Mouse (Mus musculus): ENCODE results near the gene Sgip1. TPM values are rescaled to one million over a fixed set of nuclear protein-coding genes. Genes with fewer than 3 reads are reported as not detected.
A peak's percentile ranks its signal among the peaks of the same experiment; 100 is the strongest.

Gene Sgip1
- polyA plus RNA-seq, 1 experiment from 2014 or later, result 27.3 TPM

DNA sequence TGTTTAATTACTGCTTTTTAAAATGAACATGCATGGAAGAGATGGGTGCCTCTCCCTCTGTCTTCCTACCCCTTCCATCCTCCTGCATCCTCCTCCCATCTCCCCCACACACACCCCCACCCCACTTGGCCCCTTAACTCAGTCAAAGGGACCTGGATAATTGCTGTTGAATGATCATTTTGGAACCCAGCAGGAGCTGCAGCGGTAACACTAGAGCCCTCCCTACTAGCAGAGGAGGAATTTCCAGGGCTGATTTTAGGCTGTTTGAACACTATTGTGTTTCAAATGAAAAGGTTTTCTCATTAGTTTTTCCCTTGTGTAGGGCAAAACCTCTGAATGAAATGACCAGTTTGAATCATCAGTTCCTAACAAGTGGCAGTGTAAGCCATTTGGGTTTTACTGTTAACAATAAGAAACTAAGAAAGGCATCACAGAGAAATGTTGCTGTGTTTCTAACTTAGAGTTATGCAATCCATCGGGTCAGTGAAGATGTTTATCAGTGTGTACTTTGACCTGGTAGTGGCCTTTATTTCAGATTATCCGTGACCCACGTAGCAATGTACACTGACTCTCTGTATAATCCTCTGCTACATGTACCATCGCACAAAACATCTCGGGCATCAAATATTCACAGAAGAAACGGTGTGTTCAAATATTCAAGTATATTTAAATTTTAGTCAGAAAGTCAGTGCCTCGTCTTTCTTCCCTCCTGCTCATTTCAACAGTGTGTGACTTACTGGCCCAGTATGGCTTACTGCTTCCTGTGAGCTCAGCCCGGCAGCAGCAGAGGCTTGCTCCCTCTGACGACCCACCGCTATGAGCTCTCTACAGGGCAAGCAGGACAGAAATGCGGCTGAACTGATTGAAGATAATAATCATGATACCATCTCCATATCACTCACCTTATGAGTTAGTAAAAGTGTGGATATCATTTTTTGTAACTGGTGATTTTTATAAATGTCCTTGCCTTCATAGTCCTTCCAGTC is 235.5 kb downstream of the Sgip1 start:
- 8% methylated on average over 12 of the region's 12 CpGs for WGBS
- Histone ChIP-seq H3K36me3 (replicated peaks) (no peaks in the 10 kb centered on the region), H3K9ac (no peak overlapping the region), H3K27me3 (peaks cover 45% of the 10 kb centered on the region), H3K4me2 (no peak overlapping the region), H3K9me3 (no peaks in the 10 kb centered on the region), H3K4me3 (replicated peaks) (no peak overlapping the region), H3K4me1 (peaks cover 25% of the 10 kb centered on the region), H3K27ac (no peak overlapping the region)
- ATAC-seq (ENCODE audit: low FRiP score), result peak; percentile 49; the same call in 1 of the 2 replicates

DNA sequence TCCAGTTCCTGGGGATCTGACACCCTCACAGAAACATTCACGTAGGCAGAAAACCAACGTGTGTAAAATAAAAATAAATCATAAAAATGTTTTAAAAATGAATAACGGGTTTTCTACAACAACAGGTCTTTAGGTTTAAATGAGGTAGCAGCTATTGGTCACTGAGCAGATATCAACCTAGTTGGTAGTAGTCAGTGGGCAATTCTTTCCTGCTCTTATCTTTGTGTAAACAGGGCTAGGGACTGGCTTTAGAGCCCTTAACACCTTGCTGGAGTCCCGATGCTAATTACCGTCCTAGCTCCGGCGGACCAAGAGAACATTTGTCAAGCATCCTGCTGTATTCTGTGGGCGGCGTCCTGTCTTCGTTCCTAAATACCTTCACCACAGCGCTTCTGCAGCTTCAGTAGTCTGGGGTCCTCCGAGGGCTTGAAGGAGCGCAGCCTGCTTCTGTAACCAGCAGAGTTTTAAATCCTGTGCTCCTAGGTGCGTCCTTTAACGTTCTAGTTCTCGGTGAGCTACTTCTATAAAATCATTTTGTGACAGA is 236.8 kb downstream of the Sgip1 start:
- H3K4me3 ChIP-seq (replicated peaks), result peak overlapping the region; percentile 23
- H3K27me3 ChIP-seq, result peaks cover 45% of the 10 kb centered on the region
- no peak for ATAC-seq (ENCODE audit: low FRiP score)

DNA sequence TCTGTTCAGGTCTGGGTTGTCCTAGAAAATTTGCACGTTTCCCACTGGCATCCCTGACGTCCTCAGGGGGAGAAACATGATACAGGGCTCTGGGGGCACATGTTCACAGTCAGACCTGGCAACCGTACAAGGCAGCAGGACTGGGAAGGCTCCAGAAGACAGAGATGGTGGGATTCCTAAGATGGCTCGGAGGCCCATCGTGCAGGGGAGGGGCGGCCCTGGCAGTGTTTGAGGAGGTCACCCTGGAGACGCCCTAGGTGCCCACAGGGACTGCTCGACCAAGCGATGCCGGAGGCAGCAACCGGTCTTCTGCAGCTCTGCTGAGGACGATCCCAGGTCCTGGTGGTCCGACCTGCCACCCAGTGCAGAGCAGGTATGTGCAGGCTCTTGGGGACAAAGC is 237.3 kb downstream of the Sgip1 start, which contains the start of gene Tctex1d1:
Gene Tctex1d1, plus strand, starts transcription at position 167 of the 400 bp plus-strand sequence.
- 0 out of 2 replicates have a peak, but pooled peaks have one; percentile 49 for ATAC-seq (ENCODE audit: low FRiP score)
- H3K9ac ChIP-seq, result no peak within 1 kb of the TSS
- no peaks in the 10 kb centered on the region for H3K36me3 ChIP-seq (replicated peaks)
- H3K27me3 ChIP-seq, result peaks cover 45% of the 10 kb centered on the region
- H3K9me3 ChIP-seq, result no peaks in the 10 kb centered on the region
- 1% methylated on average over 13 of the region's 13 CpGs for WGBS
- H3K4me3 ChIP-seq (replicated peaks), result peak within 1 kb of the TSS; percentile 23
- H3K4me1 ChIP-seq, result peaks cover 25% of the 10 kb centered on the region
- no peak within 1 kb of the TSS for H3K27ac ChIP-seq
- H3K4me2 ChIP-seq, result peak within 1 kb of the TSS; percentile 49

More for the DNA sequence above, 236.8 kb downstream of the Sgip1 start:
- H3K36me3 ChIP-seq (replicated peaks), result no peaks in the 10 kb centered on the region
- no peak overlapping the region for H3K9ac ChIP-seq
- H3K4me1 ChIP-seq, result peaks cover 25% of the 10 kb centered on the region
- H3K9me3 ChIP-seq, result no peaks in the 10 kb centered on the region
- no peak overlapping the region for H3K27ac ChIP-seq
- 10% methylated on average over 16 of the region's 16 CpGs for WGBS
- peak overlapping the region; percentile 49 for H3K4me2 ChIP-seq

DNA sequence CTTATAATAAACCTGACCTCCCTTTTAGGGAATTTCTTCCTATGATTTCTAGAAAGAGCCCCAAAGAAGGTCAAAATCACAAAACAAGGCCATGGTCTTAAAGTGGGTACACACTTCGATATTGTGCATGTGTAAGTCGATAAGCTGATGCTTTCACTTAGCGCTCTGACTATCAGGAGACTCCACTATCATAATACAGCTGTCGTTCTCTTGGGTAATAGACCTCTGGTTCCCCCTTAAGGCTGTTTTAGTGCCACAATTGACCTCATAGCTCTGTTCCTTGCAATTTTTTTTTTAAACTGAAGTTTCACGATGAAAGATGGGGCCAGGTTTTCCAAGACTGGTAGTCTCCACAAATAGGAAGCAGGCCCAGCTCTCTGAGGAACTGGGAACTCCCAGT is 238.3 kb downstream of the Sgip1 start:
- WGBS, result 60% methylated on average over 5 of the region's 5 CpGs
- Histone ChIP-seq H3K4me1 (peaks cover 25% of the 10 kb centered on the region), H3K9ac (no peak overlapping the region), H3K4me3 (replicated peaks) (no peak overlapping the region), H3K4me2 (no peak overlapping the region), H3K27me3 (peaks cover 43% of the 10 kb centered on the region), H3K9me3 (no peaks in the 10 kb centered on the region), H3K36me3 (replicated peaks) (no peaks in the 10 kb centered on the region), H3K27ac (no peak overlapping the region)
- ATAC-seq (ENCODE audit: low FRiP score), result no peak

DNA sequence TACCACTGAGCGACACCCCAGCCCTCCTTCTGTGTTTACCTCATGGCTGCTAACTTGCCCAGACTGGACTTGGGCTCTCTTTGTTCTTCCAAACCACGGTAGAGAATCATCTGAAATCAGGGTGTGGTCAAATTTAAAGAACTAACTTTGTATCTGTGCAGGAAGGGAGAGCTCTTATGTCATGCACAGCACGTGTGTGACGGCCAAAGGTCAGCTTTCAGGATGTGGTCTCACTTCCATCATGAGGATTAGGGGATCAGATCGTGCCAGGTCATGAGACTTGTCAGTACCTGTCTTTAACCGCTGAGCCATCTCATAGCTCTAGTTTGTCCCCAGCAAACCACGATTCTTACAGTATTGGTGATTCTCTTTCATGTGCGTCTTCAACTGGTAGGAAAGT is 240.6 kb downstream of the Sgip1 start:
- peaks cover 17% of the 10 kb centered on the region for H3K4me1 ChIP-seq
- H3K36me3 ChIP-seq (replicated peaks), result no peaks in the 10 kb centered on the region
- 90% methylated on average over 8 of the region's 8 CpGs for WGBS
- no peaks in the 10 kb centered on the region for H3K9me3 ChIP-seq
- ATAC-seq (ENCODE audit: low FRiP score), result no peak
- H3K4me3 ChIP-seq (replicated peaks), result no peak overlapping the region
- peaks cover 36% of the 10 kb centered on the region for H3K27me3 ChIP-seq
- H3K27ac ChIP-seq, result no peak overlapping the region
- no peak overlapping the region for H3K4me2 ChIP-seq
- H3K9ac ChIP-seq, result no peak overlapping the region

DNA sequence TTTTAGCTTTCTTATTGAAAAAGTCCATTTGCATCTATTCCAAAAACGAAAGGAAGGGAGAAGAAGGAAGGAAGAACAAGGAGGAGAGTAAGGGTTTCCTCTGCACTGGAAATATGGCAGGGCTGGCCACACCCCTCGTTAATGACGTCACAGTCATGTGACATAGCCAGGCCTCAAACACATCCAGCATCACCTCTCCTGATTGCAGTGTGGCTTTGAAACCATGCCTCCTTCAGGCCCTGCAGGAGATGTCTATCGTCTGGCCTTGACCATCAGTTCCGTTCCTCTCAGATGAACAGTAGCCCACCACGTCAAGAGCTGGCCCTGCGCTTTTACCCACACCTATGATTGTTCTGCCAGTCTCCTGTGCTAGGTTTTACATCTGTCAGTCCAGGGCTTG is 245.1 kb downstream of the Sgip1 start:
- H3K27me3 ChIP-seq, result peaks cover 6% of the 10 kb centered on the region
- no peaks in the 10 kb centered on the region for H3K9me3 ChIP-seq
- 73% methylated on average over 7 of the region's 7 CpGs for WGBS
- H3K27ac ChIP-seq, result no peak overlapping the region
- no peaks in the 10 kb centered on the region for H3K4me1 ChIP-seq
- H3K36me3 ChIP-seq (replicated peaks), result no peaks in the 10 kb centered on the region
- no peak overlapping the region for H3K4me3 ChIP-seq (replicated peaks)
- H3K9ac ChIP-seq, result no peak overlapping the region
- ATAC-seq (ENCODE audit: low FRiP score), result no peak
- H3K4me2 ChIP-seq, result no peak overlapping the region

DNA sequence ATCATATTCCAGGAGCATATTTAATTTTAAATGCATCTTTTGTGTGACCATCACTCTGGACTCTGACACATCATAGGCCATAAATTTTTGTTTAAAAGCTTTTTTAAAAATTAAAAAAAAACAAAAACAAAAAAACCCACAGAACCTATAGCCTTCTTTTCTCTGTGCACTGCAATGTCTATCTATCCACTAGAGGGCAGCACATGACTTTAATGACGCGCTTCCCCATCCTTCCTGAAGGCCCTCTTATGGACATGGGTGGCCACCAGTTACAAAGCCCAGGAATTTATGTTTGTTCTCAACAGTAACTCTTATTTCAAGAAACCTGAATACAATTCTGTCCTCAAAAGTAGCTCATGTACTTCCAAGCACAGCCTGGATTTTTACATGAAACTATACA is 245.8 kb downstream of the Sgip1 start:
- no peaks in the 10 kb centered on the region for H3K9me3 ChIP-seq
- no peaks in the 10 kb centered on the region for H3K4me1 ChIP-seq
- H3K4me2 ChIP-seq, result no peak overlapping the region
- WGBS, result 6% methylated on average over 2 of the region's 2 CpGs
- no peak overlapping the region for H3K27ac ChIP-seq
- H3K27me3 ChIP-seq, result no peaks in the 10 kb centered on the region
- no peak overlapping the region for H3K9ac ChIP-seq
- H3K4me3 ChIP-seq (replicated peaks), result no peak overlapping the region
- no peaks in the 10 kb centered on the region for H3K36me3 ChIP-seq (replicated peaks)
- peak; percentile 61; the same call in 1 of the 2 replicates for ATAC-seq (ENCODE audit: low FRiP score)

DNA sequence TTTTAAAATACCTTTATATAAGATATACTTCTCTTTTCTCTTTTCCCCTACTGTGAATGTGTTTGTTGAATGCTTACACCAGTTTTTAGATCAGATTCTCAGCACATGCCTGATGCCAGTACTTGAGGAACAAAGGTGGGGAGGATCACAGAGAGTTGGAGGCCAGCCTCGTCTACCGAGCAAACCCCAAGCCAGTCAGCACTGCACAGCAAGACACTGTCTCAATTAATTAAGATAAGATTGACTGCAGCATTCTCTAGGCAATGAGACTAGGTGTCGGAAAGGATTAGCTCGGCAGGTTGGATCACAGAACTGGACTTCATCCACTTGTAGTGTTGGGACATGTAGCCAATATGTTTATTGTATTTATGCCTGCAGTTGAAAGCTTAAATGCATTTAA is 246.2 kb downstream of the Sgip1 start:
- H3K9ac ChIP-seq, result no peak overlapping the region
- H3K9me3 ChIP-seq, result no peaks in the 10 kb centered on the region
- H3K4me3 ChIP-seq (replicated peaks), result no peak overlapping the region
- H3K27ac ChIP-seq, result no peak overlapping the region
- H3K36me3 ChIP-seq (replicated peaks), result no peaks in the 10 kb centered on the region
- 23% methylated on average over 4 of the region's 4 CpGs for WGBS
- no peaks in the 10 kb centered on the region for H3K27me3 ChIP-seq
- no peaks in the 10 kb centered on the region for H3K4me1 ChIP-seq
- H3K4me2 ChIP-seq, result no peak overlapping the region
- peak; percentile 23; the same call in 1 of the 2 replicates for ATAC-seq (ENCODE audit: low FRiP score)

DNA sequence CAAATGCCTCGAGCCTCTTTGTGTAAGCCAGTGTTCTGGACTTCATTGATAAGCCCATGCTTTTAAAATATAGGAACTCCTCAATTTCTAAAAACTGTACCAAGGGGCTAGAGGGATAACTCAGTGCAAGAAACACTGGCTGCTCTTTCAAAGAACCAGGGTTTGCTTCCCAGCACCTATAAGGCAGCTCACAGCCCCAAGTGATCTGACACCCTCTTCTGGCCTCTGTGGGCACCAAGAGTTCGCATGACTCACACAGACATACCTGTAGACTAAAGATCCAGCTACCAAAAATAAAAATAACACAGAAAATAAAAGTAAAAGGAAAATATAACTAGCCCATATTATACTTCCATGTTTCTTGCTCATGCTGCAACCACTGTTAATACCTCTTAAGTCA is 246.7 kb downstream of the Sgip1 start:
- Histone ChIP-seq H3K4me3 (replicated peaks) (no peak overlapping the region), H3K36me3 (replicated peaks) (no peaks in the 10 kb centered on the region), H3K4me1 (no peaks in the 10 kb centered on the region), H3K27me3 (no peaks in the 10 kb centered on the region), H3K9me3 (no peaks in the 10 kb centered on the region), H3K4me2 (no peak overlapping the region), H3K9ac (no peak overlapping the region), H3K27ac (no peak overlapping the region)
- no peak for ATAC-seq (ENCODE audit: low FRiP score)
- 70% methylated on average over 2 of the region's 2 CpGs for WGBS

DNA sequence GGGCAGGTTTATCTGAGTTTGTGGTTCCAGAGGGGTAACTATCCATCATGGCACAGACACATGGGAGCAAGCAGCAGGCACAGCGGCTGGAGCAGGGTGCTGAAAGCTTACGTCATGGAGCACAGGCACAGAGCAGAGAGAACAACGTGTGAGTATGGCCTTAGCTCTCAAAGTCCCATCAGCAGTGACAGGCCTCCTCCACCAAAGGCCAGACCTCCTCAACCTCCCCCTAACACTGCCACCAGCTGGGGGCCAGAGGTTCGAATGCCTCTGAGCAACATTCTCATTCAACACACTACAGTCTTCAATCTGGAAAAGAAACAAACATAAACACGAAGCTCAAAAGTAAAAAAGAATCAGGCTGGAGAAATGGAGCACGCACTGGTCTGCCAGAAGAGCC is 247.4 kb downstream of the Sgip1 start:
- H3K4me1 ChIP-seq, result no peaks in the 10 kb centered on the region
- no peaks in the 10 kb centered on the region for H3K9me3 ChIP-seq
- no peak overlapping the region for H3K4me2 ChIP-seq
- H3K27me3 ChIP-seq, result no peaks in the 10 kb centered on the region
- no peak overlapping the region for H3K9ac ChIP-seq
- no peak overlapping the region for H3K4me3 ChIP-seq (replicated peaks)
- no peak overlapping the region for H3K27ac ChIP-seq
- no peaks in the 10 kb centered on the region for H3K36me3 ChIP-seq (replicated peaks)
- ATAC-seq (ENCODE audit: low FRiP score), result no peak
- WGBS, result 83% methylated on average over 6 of the region's 6 CpGs

DNA sequence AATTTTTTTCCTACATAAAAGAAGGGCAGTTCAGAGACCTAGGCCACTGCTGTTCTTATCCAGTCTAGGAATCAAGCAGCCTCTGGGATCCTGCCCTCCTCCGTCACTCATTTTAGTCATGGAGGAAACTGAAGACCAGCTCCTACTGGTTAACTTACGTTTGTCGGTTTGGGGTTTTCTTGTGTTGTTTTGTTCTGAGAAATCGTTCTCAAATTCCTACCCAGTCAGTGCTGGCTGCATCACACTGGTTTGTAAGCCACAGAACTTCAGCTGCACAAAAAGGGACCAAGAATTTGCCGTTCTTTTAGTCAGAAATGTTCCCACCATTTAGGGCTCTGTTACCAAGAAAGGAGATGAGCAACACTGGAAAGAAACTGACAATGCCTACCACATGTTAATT is 248.3 kb downstream of the Sgip1 start:
- no peak overlapping the region for H3K9ac ChIP-seq
- no peaks in the 10 kb centered on the region for H3K27me3 ChIP-seq
- ATAC-seq (ENCODE audit: low FRiP score), result no peak
- H3K9me3 ChIP-seq, result no peaks in the 10 kb centered on the region
- H3K4me1 ChIP-seq, result no peaks in the 10 kb centered on the region
- H3K36me3 ChIP-seq (replicated peaks), result no peaks in the 10 kb centered on the region
- no peak overlapping the region for H3K4me2 ChIP-seq
- no peak overlapping the region for H3K27ac ChIP-seq
- 80% methylated on average over 5 of the region's 5 CpGs for WGBS
- H3K4me3 ChIP-seq (replicated peaks), result no peak overlapping the region

DNA sequence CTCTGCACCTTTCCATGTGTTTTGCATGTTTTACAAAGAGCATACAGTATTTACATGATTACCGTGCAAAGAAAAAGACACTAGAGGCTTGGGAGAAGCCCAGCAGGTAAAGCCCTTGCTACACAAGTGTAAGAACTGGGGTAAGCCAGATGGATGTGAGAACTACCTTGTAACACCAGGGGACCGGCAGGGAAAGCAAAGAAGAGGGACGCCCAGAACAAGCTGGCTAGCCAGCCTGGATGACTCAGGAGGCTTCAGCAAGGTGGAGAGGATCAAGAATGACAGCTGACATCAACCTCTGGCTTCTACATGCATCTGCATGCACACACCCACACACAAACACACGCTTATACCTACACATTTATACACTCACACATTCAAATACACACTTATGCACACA is 248.9 kb downstream of the Sgip1 start:
- Histone ChIP-seq H3K4me3 (replicated peaks) (no peak overlapping the region), H3K27me3 (no peaks in the 10 kb centered on the region), H3K9me3 (no peaks in the 10 kb centered on the region), H3K27ac (no peak overlapping the region), H3K4me1 (no peaks in the 10 kb centered on the region), H3K36me3 (replicated peaks) (no peaks in the 10 kb centered on the region), H3K4me2 (no peak overlapping the region), H3K9ac (no peak overlapping the region)
- WGBS, result 79% methylated on average over 4 of the region's 4 CpGs
- ATAC-seq (ENCODE audit: low FRiP score), result no peak
